Mouse (Mus musculus) midbrain, postnatal 0 days (tissue): ENCODE measurements around the gene Bmp2k. TPM values are rescaled to one million over a fixed set of nuclear protein-coding genes. Genes with fewer than 3 reads are reported as not detected.

Experiments used
- ATAC-seq: fragments of 200-750 bp; cut with Nextera tagmentation; 2 replicates; pipeline ENCODE4 v1.8.0; 2017; ENCODE audit warnings: moderate number of reproducible peaks, mild to moderate bottlenecking, moderate TSS enrichment, moderate library complexity; ENCODE audit not compliant: low FRiP score
- DNase-seq: peaks from one replicate; pipeline ENCODE4 v3.0.0-alpha.2; 2015; ENCODE audit warnings: low spot score
- H3K27ac ChIP-seq: fragments of 300-500 bp; sonication (generic); 2 replicates; pipeline ENCODE4 v1.5.1; 2014; ENCODE audit warnings: low read depth, mild to moderate bottlenecking, low read length, mixed read lengths
- H3K27me3 ChIP-seq: fragments of 300-500 bp; sonication (generic); 2 replicates; pipeline ENCODE4 v1.6.1; 2014; ENCODE audit warnings: low read length, control low read depth, mixed read lengths; ENCODE audit not compliant: insufficient read depth
- H3K36me3 ChIP-seq: fragments of 300-500 bp; sonication (generic); 2 replicates; pipeline ENCODE4 v1.6.1; 2014; ENCODE audit warnings: low read length, control low read depth, mixed read lengths; ENCODE audit not compliant: insufficient read depth
- H3K4me1 ChIP-seq: fragments of 300-500 bp; sonication (generic); 2 replicates; pipeline ENCODE4 v1.6.1; 2014; ENCODE audit warnings: mild to moderate bottlenecking, control low read depth, antibody characterized with exemption, low read length, mixed read lengths; ENCODE audit not compliant: insufficient read depth
- H3K4me2 ChIP-seq: fragments of 300-500 bp; sonication (generic); 2 replicates; pipeline ENCODE4 v1.6.1; 2014; ENCODE audit warnings: low read depth, mild to moderate bottlenecking, low read length, mixed read lengths; ENCODE audit not compliant: poor library complexity, severe bottlenecking
- H3K4me3 ChIP-seq: fragments of 300-500 bp; sonication (generic); 2 replicates; pipeline ENCODE4 v1.5.1; 2014; ENCODE audit warnings: low read depth, mild to moderate bottlenecking, low read length, moderate library complexity
- H3K9ac ChIP-seq: fragments of 300-500 bp; sonication (generic); replicated peaks from 2 replicates; pipeline ENCODE4 v1.6.1; 2014; ENCODE audit warnings: mild to moderate bottlenecking, low read length, moderate library complexity, mixed read lengths; ENCODE audit not compliant: poor library complexity, severe bottlenecking
- H3K9me3 ChIP-seq: fragments of 300-500 bp; sonication (generic); 2 replicates; pipeline ENCODE4 v1.6.1; 2016; ENCODE audit warnings: low read length, control low read depth
- CTCF ChIP-seq: IDR thresholded peaks from 2 replicates; pipeline ENCODE4 v1.5.1; 2016; ENCODE audit warnings: antibody characterized with exemption, mild to moderate bottlenecking
- WGBS: fragments of 180-500 bp; shearing (Covaris S2); extraction: QIAGEN DNeasy Blood & Tissue Kit; methylation state at CpG from one replicate; pipeline ENCODE4 v1.1.7; 2014; 5-methylcytosine and 5-hydroxymethylcytosine counted together
- polyA plus RNA-seq: library from polyadenylated mRNA; unstranded; fragments of >200 nt; fragmentation: Nextera tagmentation; extraction: Ambion mirVana; gene quantifications from 2 replicates; pipeline ENCODE4 v1.2.1, GENCODE M21; 2015
- total RNA-seq: library from RNA; depleted of rRNA; stranded (reverse); fragments of >200 nt; gene quantifications from 2 replicates; pipeline ENCODE4 v1.2.3, GENCODE M21; 2014

Bmp2k gene
- total and polyA plus RNA-seq, 2 experiments from 2014 or later: 9.5 to 19.4 TPM

DNA sequence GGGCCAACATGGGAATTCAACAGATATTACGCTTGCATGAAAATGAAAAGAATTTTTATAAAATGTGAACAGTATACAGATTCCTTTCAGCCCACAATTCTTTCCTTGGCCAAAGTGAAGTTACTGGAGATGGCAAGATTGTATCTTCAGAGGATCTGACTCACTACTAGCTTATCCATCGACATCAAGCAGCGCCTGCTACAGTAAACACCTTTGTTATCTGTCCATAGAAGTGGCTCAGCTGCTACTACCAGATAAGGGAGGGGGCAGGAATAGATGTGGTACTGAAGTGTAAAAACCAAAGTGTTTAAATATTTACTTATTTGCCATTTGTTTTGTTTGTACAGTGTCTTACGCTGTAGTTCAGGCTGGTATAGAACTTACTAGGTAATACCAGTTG lies 8.6 kb upstream of the Bmp2k start:
- Histone ChIP-seq H3K27ac (no peak overlapping the region), H3K9ac (no peak overlapping the region), H3K9me3 (no peaks in the 10 kb centered on the region), H3K4me1 (no peaks in the 10 kb centered on the region), H3K27me3 (no peaks in the 10 kb centered on the region), H3K36me3 (no peaks in the 10 kb centered on the region), H3K4me3 (no peak overlapping the region), H3K4me2 (no peak overlapping the region)
- 94% methylated on average over 4 of the region's 4 CpGs for WGBS
- no peak for ATAC-seq
- TF ChIP-seq CTCF: no peak
- DNase-seq: no peak

- DNase-seq (no peak), ATAC-seq (no peak)
- no peaks in the 10 kb centered on the region for H3K9me3 ChIP-seq
- H3K9ac ChIP-seq: no peak overlapping the region
- H3K4me3 ChIP-seq: no peak overlapping the region
- 88% methylated on average over 6 of the region's 6 CpGs for WGBS
- no peak for TF ChIP-seq CTCF
- H3K27ac ChIP-seq: no peak overlapping the region
- H3K27me3 ChIP-seq: no peaks in the 10 kb centered on the region
- 0 out of 2 replicates have a peak, but pooled peaks cover under 1% of the 10 kb centered on the region for H3K4me1 ChIP-seq
- H3K36me3 ChIP-seq: no peaks in the 10 kb centered on the region
- H3K4me2 ChIP-seq: no peak overlapping the region
Observed at GRCm38 (mm10) chr5:96991156-96991555, 6.3 kb upstream of the Bmp2k start.

DNA sequence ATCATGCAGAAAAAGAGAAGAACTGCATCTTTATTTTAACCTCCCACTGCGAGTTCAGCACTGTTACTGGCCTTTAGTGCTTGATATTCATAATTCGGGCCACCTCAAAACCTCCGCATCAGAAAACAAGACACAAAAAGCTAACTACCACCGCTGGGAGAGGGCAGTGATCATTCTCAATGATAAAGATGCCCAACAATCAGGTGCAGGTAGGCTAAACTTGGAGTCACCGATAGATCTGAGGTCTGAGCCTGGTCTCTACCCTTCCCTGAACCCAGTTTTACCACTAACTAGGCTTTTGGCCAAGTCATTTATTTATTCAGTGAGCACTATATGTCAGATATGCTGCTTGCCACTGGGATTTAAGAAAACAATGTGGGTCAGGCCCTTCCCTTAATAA lies 4.8 kb upstream of the Bmp2k start:
- no peak overlapping the region for H3K27ac ChIP-seq
- WGBS: 89% methylated on average over 5 of the region's 5 CpGs
- no peak overlapping the region for H3K9ac ChIP-seq
- no peak for ATAC-seq
- no peak for DNase-seq
- 0 out of 2 replicates have a peak, but pooled peaks cover 4% of the 10 kb centered on the region for H3K4me1 ChIP-seq
- TF ChIP-seq CTCF: no peak
- H3K9me3 ChIP-seq: no peaks in the 10 kb centered on the region
- no peaks in the 10 kb centered on the region for H3K36me3 ChIP-seq
- no peaks in the 10 kb centered on the region for H3K27me3 ChIP-seq
- H3K4me2 ChIP-seq: no peak overlapping the region
- no peak overlapping the region for H3K4me3 ChIP-seq

GRCm38 (mm10) chr5:96993057-96993456 lies 4.4 kb upstream of the Bmp2k start:
- H3K9ac ChIP-seq: no peak overlapping the region
- WGBS: 82% methylated on average over 8 of the region's 8 CpGs
- ATAC-seq: no peak

DNA sequence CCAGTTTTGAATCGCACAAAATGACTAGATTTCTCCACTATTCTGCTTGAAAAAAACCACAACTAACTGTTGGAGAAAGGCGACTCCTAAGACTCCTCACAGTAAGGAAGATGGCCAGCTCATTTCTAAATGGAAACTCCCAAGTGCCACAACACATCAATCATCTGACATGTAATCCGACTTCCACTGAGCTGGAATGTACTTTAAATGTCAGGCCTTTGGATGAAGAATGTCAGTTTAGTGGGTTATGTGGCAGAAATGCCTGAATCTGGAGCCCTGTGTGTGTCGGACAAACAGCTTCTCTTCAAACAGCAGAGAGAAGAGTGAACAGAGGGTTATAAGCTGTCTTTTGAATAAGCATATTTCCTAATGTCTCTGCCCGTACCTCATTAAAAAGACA lies 1.7 kb upstream of the Bmp2k start:
- peaks cover 4% of the 10 kb centered on the region; the same call in 1 of the 2 replicates for H3K4me1 ChIP-seq
- no peaks in the 10 kb centered on the region for H3K36me3 ChIP-seq
- TF ChIP-seq CTCF: no peak
- no peak overlapping the region for H3K4me2 ChIP-seq
- no peak for ATAC-seq
- no peak for DNase-seq
- WGBS: 83% methylated on average over 5 of the region's 5 CpGs
- no peak overlapping the region for H3K4me3 ChIP-seq
- H3K27ac ChIP-seq: no peak overlapping the region
- no peaks in the 10 kb centered on the region for H3K9me3 ChIP-seq
- H3K27me3 ChIP-seq: no peaks in the 10 kb centered on the region
- H3K9ac ChIP-seq: no peak overlapping the region

More at GRCm38 (mm10) chr5:96993057-96993456, 4.4 kb upstream of the Bmp2k start:
- no peak for DNase-seq
- H3K4me1 ChIP-seq: 0 out of 2 replicates have a peak, but pooled peaks cover 4% of the 10 kb centered on the region
- H3K27me3 ChIP-seq: no peaks in the 10 kb centered on the region
- H3K4me2 ChIP-seq: no peak overlapping the region
- no peaks in the 10 kb centered on the region for H3K9me3 ChIP-seq
- no peaks in the 10 kb centered on the region for H3K36me3 ChIP-seq
- no peak overlapping the region for H3K4me3 ChIP-seq
- H3K27ac ChIP-seq: no peak overlapping the region
- TF ChIP-seq CTCF: no peak

DNA sequence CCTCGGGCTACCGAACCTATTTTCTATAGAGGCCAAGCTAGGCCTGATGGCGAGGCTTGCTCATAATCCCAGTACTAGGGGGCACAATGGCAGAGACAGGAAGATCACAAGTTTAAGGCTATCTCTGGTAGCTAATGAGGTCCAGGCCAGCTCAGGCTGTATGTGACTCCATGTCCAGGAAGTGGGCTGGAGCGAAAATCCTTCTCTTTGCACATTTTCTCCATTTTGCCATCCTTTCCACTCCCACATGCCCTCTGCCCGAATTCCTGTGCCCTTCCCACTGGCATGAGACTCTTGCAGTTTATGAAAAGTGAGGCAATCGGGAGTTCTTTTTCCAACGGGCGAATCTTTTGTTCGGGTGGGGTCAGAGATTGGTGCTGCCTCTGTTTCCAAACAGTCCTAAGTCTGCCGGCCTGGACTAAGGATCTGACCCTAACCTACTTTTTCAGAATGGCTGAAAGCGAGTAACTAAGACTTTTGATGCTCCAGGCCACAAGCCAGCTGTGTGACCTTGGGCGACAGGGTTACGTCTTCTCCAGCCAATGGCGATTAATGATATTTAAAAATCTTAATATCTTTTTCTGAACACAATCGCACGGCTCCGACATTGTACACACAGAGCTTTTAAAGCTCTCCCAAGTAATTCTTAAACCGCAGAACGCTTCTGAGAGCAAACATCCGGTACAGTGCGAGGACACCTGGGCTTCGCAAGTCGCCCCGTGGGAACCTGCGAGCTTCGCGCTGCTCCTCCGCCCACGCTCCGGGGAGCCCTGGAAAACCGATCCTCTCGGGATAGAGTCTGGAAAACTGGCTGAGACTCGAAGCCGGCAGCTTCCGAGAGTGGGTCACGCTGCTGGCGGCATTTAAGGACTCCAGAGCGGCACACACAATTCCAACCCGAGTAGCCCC lies 834 bp upstream of the Bmp2k start:
- WGBS: 16% methylated on average over 39 of the region's 39 CpGs
- TF ChIP-seq CTCF: no peak
- DNase-seq (no peak), ATAC-seq (peak; percentile 55)
- peak overlapping the region; percentile 84 for H3K4me2 ChIP-seq
- H3K9ac ChIP-seq: peak overlapping the region; percentile 81
- peak overlapping the region; percentile 85 for H3K4me3 ChIP-seq
- peaks cover 4% of the 10 kb centered on the region; the same call in 1 of the 2 replicates for H3K4me1 ChIP-seq
- H3K27ac ChIP-seq: peak overlapping the region; percentile 90
- no peaks in the 10 kb centered on the region for H3K36me3 ChIP-seq
- no peaks in the 10 kb centered on the region for H3K27me3 ChIP-seq
- H3K9me3 ChIP-seq: no peaks in the 10 kb centered on the region
